Mouse (Mus musculus): ENCODE results near the gene Pigyl. TPM values are rescaled to one million over a fixed set of nuclear protein-coding genes. Genes with fewer than 3 reads are reported as not detected.

Gene Pigyl
- polyA plus RNA-seq, 1 experiment from 2014 or later: 75.6 TPM

Small RNAs within 50 kb of the gene (microRNA-seq; reads per million reads assigned to microRNA genes)
- gene Mir7084 (ENCODE audit: borderline number of aligned reads): not detected

Other genes starting within 250 kb of the Pigyl start
- 39.4 and 43.4 TPM in 2 replicates for gene Rab3d, start 238.7 kb upstream of the Pigyl start, polyA plus RNA-seq (2015; fragmentation: Nextera tagmentation; extraction: Ambion mirVana)
- gene Ccdc159, start 229.4 kb upstream of the Pigyl start, polyA plus RNA-seq (2015; fragmentation: Nextera tagmentation; extraction: Ambion mirVana): 4.3 and 5.5 TPM in 2 replicates
- gene Tmem205, start 229.3 kb upstream of the Pigyl start, polyA plus RNA-seq (2015; fragmentation: Nextera tagmentation; extraction: Ambion mirVana): 56.2 and 58.0 TPM in 2 replicates
- gene Plppr2, start 219.8 kb upstream of the Pigyl start, polyA plus RNA-seq (2015; fragmentation: Nextera tagmentation; extraction: Ambion mirVana): 13.6 and 15.5 TPM in 2 replicates
- gene Swsap1, start 201.1 kb upstream of the Pigyl start, polyA plus RNA-seq (2015; fragmentation: Nextera tagmentation; extraction: Ambion mirVana): 5.8 and 6.5 TPM in 2 replicates
- gene Epor, start 193.3 kb upstream of the Pigyl start, polyA plus RNA-seq (2015; fragmentation: Nextera tagmentation; extraction: Ambion mirVana): 4.4 and 5.3 TPM in 2 replicates
- 1.4 and 1.8 TPM in 2 replicates for gene Rgl3, start 167.4 kb upstream of the Pigyl start, polyA plus RNA-seq (2015; fragmentation: Nextera tagmentation; extraction: Ambion mirVana)
- gene Ccdc151, start 154.2 kb upstream of the Pigyl start, polyA plus RNA-seq (2015; fragmentation: Nextera tagmentation; extraction: Ambion mirVana): 5.8 and 11.3 TPM in 2 replicates
- 116 and 118 TPM in 2 replicates for gene Prkcsh, start 154.0 kb upstream of the Pigyl start, polyA plus RNA-seq (2015; fragmentation: Nextera tagmentation; extraction: Ambion mirVana)
- 3.0 and 4.4 TPM in 2 replicates for gene Elavl3, start 104.8 kb upstream of the Pigyl start, polyA plus RNA-seq (2015; fragmentation: Nextera tagmentation; extraction: Ambion mirVana)
- not detected in 2 replicates for gene Gm49318, start 85.6 kb upstream of the Pigyl start, polyA plus RNA-seq (2015; fragmentation: Nextera tagmentation; extraction: Ambion mirVana)
- 12.5 and 12.6 TPM in 2 replicates for gene Zfp653, start 85.5 kb upstream of the Pigyl start, polyA plus RNA-seq (2015; fragmentation: Nextera tagmentation; extraction: Ambion mirVana)
- 37.3 and 41.8 TPM in 2 replicates for gene Ecsit, start 71.4 kb upstream of the Pigyl start, polyA plus RNA-seq (2015; fragmentation: Nextera tagmentation; extraction: Ambion mirVana)
- gene Cnn1, start 57.6 kb upstream of the Pigyl start, polyA plus RNA-seq (2015; fragmentation: Nextera tagmentation; extraction: Ambion mirVana): 4.3 and 7.0 TPM in 2 replicates
- 202 and 226 TPM in 2 replicates for gene Elof1, start 39.7 kb upstream of the Pigyl start, polyA plus RNA-seq (2015; fragmentation: Nextera tagmentation; extraction: Ambion mirVana)
- gene Acp5, start 21.1 kb upstream of the Pigyl start, polyA plus RNA-seq (2015; fragmentation: Nextera tagmentation; extraction: Ambion mirVana): 38.1 and 44.7 TPM in 2 replicates
- 0.17 and 0.19 TPM in 2 replicates for gene Zfp872, start 31.2 kb downstream of the Pigyl start, polyA plus RNA-seq (2015; fragmentation: Nextera tagmentation; extraction: Ambion mirVana)
- gene Zfp809, start 68.9 kb downstream of the Pigyl start, polyA plus RNA-seq (2015; fragmentation: Nextera tagmentation; extraction: Ambion mirVana): 14.7 and 18.4 TPM in 2 replicates
- 3.8 and 4.1 TPM in 2 replicates for gene Zfp599, start 103.0 kb downstream of the Pigyl start, polyA plus RNA-seq (2015; fragmentation: Nextera tagmentation; extraction: Ambion mirVana)
- 17.9 and 19.4 TPM in 2 replicates for gene Zfp810, start 150.8 kb downstream of the Pigyl start, polyA plus RNA-seq (2015; fragmentation: Nextera tagmentation; extraction: Ambion mirVana)
- gene Anln, start 232.3 kb downstream of the Pigyl start, polyA plus RNA-seq (2015; fragmentation: Nextera tagmentation; extraction: Ambion mirVana): 30.2 and 35.7 TPM in 2 replicates